Mouse (Mus musculus) lung, postnatal 14 days (tissue): ENCODE results near the gene Tbca.

ENCODE experiments used
- DNase-seq: peaks from one replicate; pipeline ENCODE4 v3.0.0; 2021

The Tbca gene

DNA sequence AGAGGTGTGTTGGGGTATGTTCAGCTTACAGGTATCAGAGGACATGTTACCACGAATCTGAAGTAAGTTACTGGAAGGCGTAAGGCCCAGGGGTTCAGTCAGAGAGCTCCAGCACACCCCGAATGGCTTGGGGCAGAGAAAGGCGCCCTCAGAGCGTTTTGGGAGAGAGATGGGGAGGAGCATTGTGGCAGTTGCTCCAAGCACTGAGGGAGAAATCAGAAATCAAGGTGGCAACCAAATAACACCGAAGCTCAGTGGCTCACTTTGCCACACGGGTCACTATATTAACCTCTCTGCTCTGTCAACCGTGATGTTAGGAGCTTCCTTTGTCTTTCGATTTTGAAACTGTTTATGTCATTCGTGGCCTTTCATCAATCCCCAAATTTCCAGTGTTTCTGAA lies 93.5 kb downstream of the Tbca start:
- no peak for DNase-seq

DNA sequence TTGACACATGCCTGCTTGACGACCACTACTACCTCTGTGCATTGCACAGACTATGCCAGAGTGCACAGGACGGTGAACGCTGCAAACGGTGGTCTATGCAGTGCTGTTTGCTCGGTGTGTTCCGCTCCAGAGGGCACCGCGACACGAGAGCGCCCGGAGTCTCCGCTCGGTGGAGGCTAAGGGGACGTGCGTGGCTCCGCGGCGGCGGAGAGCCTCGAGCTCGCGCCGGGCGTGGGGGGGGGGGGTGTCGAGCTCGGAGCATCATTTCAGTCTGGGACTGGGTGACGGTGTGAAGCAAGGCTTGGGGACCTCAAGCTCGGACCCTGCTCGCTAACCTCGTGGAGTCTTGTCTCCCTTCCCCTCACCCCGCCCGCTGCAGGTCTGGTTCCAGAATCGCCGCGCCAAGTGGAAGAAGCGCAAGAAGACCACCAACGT lies 94.0 kb downstream of the Tbca start:
- DNase-seq, result no peak

DNA sequence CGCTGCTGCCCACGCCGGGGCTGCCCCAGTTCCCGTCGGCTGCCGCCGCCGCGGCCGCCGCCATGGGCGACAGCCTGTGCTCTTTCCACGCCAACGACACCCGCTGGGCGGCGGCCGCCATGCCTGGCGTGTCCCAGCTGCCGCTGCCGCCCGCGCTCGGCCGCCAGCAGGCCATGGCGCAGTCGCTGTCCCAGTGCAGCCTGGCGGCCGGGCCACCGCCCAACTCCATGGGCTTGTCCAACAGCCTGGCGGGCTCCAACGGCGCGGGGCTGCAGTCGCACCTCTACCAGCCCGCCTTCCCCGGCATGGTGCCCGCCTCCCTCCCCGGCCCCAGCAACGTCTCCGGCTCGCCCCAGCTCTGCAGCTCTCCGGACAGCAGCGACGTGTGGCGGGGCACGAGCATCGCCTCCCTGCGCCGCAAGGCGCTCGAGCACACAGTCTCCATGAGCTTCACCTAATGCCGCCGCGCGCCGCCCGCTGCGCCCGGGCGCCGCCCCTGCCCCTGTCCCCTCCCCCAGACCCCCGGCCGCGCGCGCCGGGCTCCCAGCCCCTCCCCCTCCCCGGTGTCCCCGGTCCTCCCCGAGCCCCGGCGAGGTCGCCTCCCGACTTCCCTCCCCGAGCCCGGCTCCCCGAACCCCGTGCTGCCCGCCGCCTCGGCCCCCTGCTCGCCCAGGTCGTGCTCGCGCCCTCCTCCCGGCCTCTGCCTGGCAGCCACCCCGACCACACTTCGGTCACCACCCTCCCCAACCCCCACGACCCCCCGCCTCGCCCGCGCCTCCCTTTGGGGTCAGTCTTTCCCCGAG lies 94.7 kb downstream of the Tbca start:
- no peak for DNase-seq

DNA sequence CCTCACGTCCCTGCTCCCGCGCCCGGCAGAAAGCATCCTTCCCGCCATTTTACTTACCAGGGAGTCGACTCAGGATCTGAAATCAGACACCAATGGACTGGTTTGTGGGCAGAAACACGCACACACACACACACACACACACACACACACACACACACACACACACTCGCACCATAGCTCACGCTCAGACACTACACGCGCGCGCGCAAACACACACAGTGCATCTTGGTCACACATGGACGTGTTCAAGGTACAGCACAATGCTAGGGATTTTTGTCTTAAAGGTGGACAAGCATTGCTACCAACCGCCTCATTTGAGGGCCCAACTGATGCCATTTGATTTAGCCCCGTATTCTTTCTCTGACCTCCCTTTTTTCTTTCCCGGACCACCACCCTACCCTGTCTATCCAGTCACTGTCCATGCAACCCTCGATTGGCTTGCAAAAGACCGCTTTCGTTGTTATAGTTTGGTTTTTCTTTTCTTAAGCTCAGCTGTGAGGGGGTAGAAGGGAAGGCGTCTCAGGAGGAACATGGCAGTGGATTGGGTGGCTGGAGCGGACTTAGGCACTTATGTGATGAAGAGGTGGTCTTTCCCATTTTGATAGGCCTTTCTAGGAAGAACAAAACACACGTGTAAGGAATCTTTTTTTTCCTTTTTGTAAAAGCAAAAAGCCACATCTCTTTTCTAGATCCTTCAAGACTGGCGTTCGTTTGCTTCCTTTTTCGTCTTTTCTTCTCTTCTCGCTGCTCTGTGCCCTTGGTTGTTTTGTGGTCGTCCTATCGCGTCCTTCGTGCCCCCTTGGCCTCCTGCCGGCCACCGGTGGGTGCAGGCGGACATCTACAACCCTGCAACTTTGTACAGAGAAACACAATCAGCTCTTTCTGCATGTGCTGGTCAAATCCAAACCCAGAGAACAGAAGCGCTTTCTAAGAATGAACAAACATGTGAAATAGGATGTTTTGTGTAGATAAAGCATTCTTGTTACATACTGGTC lies 95.6 kb downstream of the Tbca start:
- no peak for DNase-seq

DNA sequence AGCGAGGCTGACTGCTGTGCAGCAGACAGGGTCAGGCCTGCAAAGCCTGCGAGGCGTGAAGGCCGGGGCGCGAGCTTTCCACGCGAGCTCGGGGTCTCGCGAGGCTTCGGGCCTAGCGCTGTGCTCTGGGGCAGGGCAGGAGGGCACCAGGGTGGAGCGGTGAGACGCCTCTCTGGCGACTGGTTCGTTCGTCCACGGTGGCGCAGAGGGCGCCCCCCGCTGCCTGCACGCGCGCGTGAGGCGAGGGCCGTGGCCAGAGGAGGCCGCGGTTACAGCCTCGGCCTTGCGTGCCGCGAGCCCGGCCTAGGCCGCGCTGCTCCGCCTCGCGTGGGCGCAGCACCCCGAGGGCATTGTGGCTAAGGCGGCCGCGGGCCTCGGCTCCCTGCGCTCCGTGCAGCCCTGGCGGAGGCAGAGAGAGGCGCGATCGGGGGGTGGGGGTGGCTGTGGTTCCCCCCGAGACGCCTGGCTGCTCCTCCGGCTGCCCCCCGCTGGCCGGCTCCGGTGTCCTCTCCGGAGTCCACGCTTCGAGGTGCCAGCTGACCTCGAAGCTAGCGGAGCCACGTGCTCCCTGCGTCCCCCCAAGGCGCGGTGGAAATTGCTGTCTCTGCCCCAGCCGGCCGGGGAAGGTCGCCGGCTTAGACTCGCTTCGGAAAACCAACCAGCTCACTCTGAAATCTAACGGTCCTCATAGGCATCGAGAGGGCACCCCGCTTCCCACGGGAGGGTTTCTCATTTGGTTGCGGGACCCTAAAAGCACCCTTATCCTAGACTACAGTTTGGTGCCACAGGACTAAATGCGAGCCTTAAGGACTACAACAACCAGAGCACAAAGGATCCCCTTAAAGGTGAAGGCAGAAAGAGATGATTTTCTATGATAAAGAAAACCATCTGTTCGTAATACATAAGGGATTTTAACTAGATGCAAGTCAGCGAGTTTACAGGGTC lies 96.9 kb downstream of the Tbca start:
- no peak for DNase-seq
